Mouse (Mus musculus): ENCODE measurements around the gene Hgd.

DNA sequence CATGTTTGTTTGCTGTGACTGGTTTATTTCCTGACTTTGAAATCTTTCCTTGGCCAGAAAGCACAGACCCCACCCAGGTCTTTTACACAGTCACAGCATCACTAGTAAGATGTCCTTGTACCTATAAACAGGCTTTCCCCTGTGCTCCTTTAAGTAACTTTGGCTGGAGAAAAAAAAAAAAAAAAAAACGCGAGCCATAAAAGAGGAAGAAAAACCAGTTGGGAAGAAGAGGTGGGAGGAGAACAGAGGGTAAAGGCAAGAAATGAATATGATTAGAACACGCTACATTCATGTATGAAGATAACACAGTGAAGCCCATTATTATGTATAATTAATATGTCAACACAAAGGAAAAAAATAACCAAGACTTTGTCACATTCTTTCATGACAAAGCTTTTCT is 4.6 kb upstream of the Hgd start:
- no peak for TF ChIP-seq CTCF (IDR thresholded peaks at IDR 0.05; ENCODE audit: extremely low read depth, insufficient read depth, insufficient read length, insufficient replicate concordance)
- TF ChIP-seq POLR2A (IDR thresholded peaks at IDR 0.05; ENCODE audit: low read depth, low read length) = no peak

Data from spleen, adult 2 months (tissue).